Comparison of ENCODE assay signal across 7 mouse cellular contexts in genomic region chr12:106478381-106478781, GRCm38 (mm10).
DNase-seq lines count a peak whose midpoint lies in the region; ATAC-seq lines count a peak whose summit lies in the region.

No protein-coding gene starts in this region.

- H3K27ac ChIP-seq in embryonic facial prominence, embryonic 13.5 days = no peak overlapping the region
- no peak overlapping the region for H3K27ac ChIP-seq in limb, embryonic 15.5 days
- no peak overlapping the region for H3K27ac ChIP-seq in stomach, embryonic 15.5 days

- peaks cover 51% of the 10 kb centered on the region for H3K4me1 ChIP-seq in embryonic facial prominence, embryonic 13.5 days
- H3K4me1 ChIP-seq in limb, embryonic 15.5 days = peaks cover 19% of the 10 kb centered on the region
- no peaks in the 10 kb centered on the region for H3K4me1 ChIP-seq in stomach, embryonic 15.5 days

- H3K4me2 ChIP-seq in embryonic facial prominence, embryonic 13.5 days = peak overlapping the region; percentile 64
- peak overlapping the region; percentile 36 for H3K4me2 ChIP-seq in limb, embryonic 15.5 days
- peak overlapping the region; percentile 19; the same call in 1 of the 2 replicates for H3K4me2 ChIP-seq in stomach, embryonic 15.5 days

- DNase-seq in right cerebral cortex, postnatal 4 days = peak; percentile 42
- no peak for DNase-seq in right cerebral cortex, adult 18-20 months
- DNase-seq in testis, postnatal 14 days (ENCODE audit: low spot score) = no peak
- no peak for DNase-seq in testis, postnatal 10 days (ENCODE audit: low spot score)

- no peak for ATAC-seq in embryonic facial prominence, embryonic 13.5 days (ENCODE audit: insufficient number of reproducible peaks, insufficient read depth, low FRiP score, low TSS enrichment, low read depth)
- no peak for ATAC-seq in limb, embryonic 15.5 days (ENCODE audit: insufficient number of reproducible peaks, low FRiP score, low TSS enrichment, low read depth)
- ATAC-seq in stomach, embryonic 15.5 days (ENCODE audit: insufficient read depth, low FRiP score, low read depth) = no peak

- WGBS in embryonic facial prominence, embryonic 13.5 days = under 1% methylated on average over 18 of the region's 18 CpGs
- under 1% methylated on average over 18 of the region's 18 CpGs for WGBS in limb, embryonic 15.5 days
- WGBS in stomach, embryonic 15.5 days = under 1% methylated on average over 18 of the region's 18 CpGs

- H3K9ac ChIP-seq in embryonic facial prominence, embryonic 13.5 days = peak overlapping the region; percentile 44; the same call in 1 of the 2 replicates
- H3K9ac ChIP-seq in limb, embryonic 15.5 days = no peak overlapping the region
- H3K9ac ChIP-seq in stomach, embryonic 15.5 days = no peak overlapping the region

- peak overlapping the region; percentile 34 for H3K4me3 ChIP-seq in embryonic facial prominence, embryonic 13.5 days
- peak overlapping the region; percentile 22 for H3K4me3 ChIP-seq in limb, embryonic 15.5 days
- H3K4me3 ChIP-seq in stomach, embryonic 15.5 days (replicated peaks) = no peak overlapping the region

- peaks cover 75% of the 10 kb centered on the region for H3K27me3 ChIP-seq in embryonic facial prominence, embryonic 13.5 days
- peaks cover 87% of the 10 kb centered on the region for H3K27me3 ChIP-seq in limb, embryonic 15.5 days
- peaks cover 47% of the 10 kb centered on the region for H3K27me3 ChIP-seq in stomach, embryonic 15.5 days (replicated peaks)

- no peaks in the 10 kb centered on the region for H3K9me3 ChIP-seq in embryonic facial prominence, embryonic 13.5 days
- no peaks in the 10 kb centered on the region for H3K9me3 ChIP-seq in limb, embryonic 15.5 days
- H3K9me3 ChIP-seq in stomach, embryonic 15.5 days = no peaks in the 10 kb centered on the region

- H3K36me3 ChIP-seq in embryonic facial prominence, embryonic 13.5 days = no peaks in the 10 kb centered on the region
- H3K36me3 ChIP-seq in limb, embryonic 15.5 days = no peaks in the 10 kb centered on the region
- no peaks in the 10 kb centered on the region for H3K36me3 ChIP-seq in stomach, embryonic 15.5 days
